Mouse (Mus musculus) cerebellum, adult 2 months (tissue): ENCODE data around the gene Lmtk2. TPM values are rescaled to one million over a fixed set of nuclear protein-coding genes. Genes with fewer than 3 reads are reported as not detected.
A peak's percentile ranks its signal among the peaks of the same experiment; 100 is the strongest.

Source experiments
- DNase-seq, 2 experiments: peaks; one replicate each; pipeline ENCODE4 v3.0.0; 2021
- H3K27ac ChIP-seq: fragments of 200-500 bp; 2 replicates; pipeline ENCODE4 v1.5.1; 2012; ENCODE audit warnings: low read length, control low read depth, inconsistent platforms; ENCODE audit not compliant: insufficient read depth
- H3K27me3 ChIP-seq: fragments of 200-500 bp; 2 replicates; pipeline ENCODE4 v1.6.1; 2012; ENCODE audit warnings: inconsistent platforms, mild to moderate bottlenecking, low read length, moderate library complexity; ENCODE audit not compliant: control insufficient read depth, insufficient read depth
- H3K4me1 ChIP-seq: fragments of 200-500 bp; 2 replicates; pipeline ENCODE4 v1.6.1; 2011; ENCODE audit warnings: low read length; ENCODE audit not compliant: control insufficient read depth, insufficient read depth
- H3K4me3 ChIP-seq: fragments of 200-500 bp; replicated peaks from 2 replicates; pipeline ENCODE3; 2011; ENCODE audit warnings: mild to moderate bottlenecking, low read depth, low read length, control low read depth; ENCODE audit not compliant: insufficient read depth
- CTCF ChIP-seq: fragments of 200-500 bp; IDR thresholded peaks from 2 replicates; pipeline ENCODE4 v1.5.1; 2011; ENCODE audit warnings: low read depth, mild to moderate bottlenecking, control low read depth, low read length, moderate library complexity, borderline replicate concordance; ENCODE audit not compliant: insufficient read depth
- POLR2A ChIP-seq: fragments of 200-500 bp; IDR thresholded peaks from 2 replicates; pipeline ENCODE4 v1.6.1; 2011; ENCODE audit warnings: low read length, control low read depth, borderline replicate concordance; ENCODE audit not compliant: insufficient read depth
- WGBS: fragments of 180-500 bp; shearing (Covaris S2); methylation state at CpG from one replicate; pipeline ENCODE4 v1.1.7; 2018; 5-methylcytosine and 5-hydroxymethylcytosine counted together
- polyA plus RNA-seq: library from polyadenylated mRNA; depleted of rRNA; stranded (reverse); fragments of >200 nt; gene quantifications from 2 replicates; pipeline ENCODE4 v1.2.3, GENCODE M21; 2012

The Lmtk2 gene
- polyA plus RNA-seq, 1 experiment: 38.8 TPM

- TF ChIP-seq POLR2A (no peak), CTCF (no peak)
- no peak overlapping the region for H3K4me3 ChIP-seq
- H3K27me3 ChIP-seq: no peaks in the 10 kb centered on the region
- 55% methylated on average over 7 of the region's 7 CpGs for WGBS
- H3K27ac ChIP-seq: no peak overlapping the region
- DNase-seq: no peak
- peaks cover 16% of the 10 kb centered on the region for H3K4me1 ChIP-seq
Measured at GRCm38 (mm10) chr5:144183647-144184335, 83.6 kb downstream of the Lmtk2 start.

- peaks cover 16% of the 10 kb centered on the region for H3K4me1 ChIP-seq
- no peak overlapping the region for H3K4me3 ChIP-seq
- no peak overlapping the region for H3K27ac ChIP-seq
- no peaks in the 10 kb centered on the region for H3K27me3 ChIP-seq
- WGBS: 22% methylated on average over 21 of the region's 21 CpGs
- no peak for TF ChIP-seq CTCF
- TF ChIP-seq POLR2A: no peak
- DNase-seq: peak; percentile 51 to 57
Measured at GRCm38 (mm10) chr5:144184350-144185045, 84.3 kb downstream of the Lmtk2 start.

- DNase-seq: no peak
- H3K4me1 ChIP-seq: peaks cover 18% of the 10 kb centered on the region
- WGBS: 76% methylated on average over 6 of the region's 6 CpGs
Measured at GRCm38 (mm10) chr5:144188422-144188821, 88.2 kb downstream of the Lmtk2 start.

GRCm38 (mm10) chr5:144189327-144189726 is 89.1 kb downstream of the Lmtk2 start:
- Histone ChIP-seq H3K27me3 (no peaks in the 10 kb centered on the region), H3K27ac (no peak overlapping the region), H3K4me1 (peaks cover 11% of the 10 kb centered on the region), H3K4me3 (no peak overlapping the region)
- 63% methylated on average over 7 of the region's 7 CpGs for WGBS
- no peak for DNase-seq
- TF ChIP-seq POLR2A (no peak), CTCF (no peak)

More at GRCm38 (mm10) chr5:144188422-144188821, 88.2 kb downstream of the Lmtk2 start:
- Histone ChIP-seq H3K27ac (no peak overlapping the region), H3K4me3 (no peak overlapping the region), H3K27me3 (no peaks in the 10 kb centered on the region)
- TF ChIP-seq CTCF (no peak), POLR2A (no peak)

GRCm38 (mm10) chr5:144189950-144190583 is 89.8 kb downstream of the Lmtk2 start, which contains the start of gene Bhlha15:
Bhlha15 (plus strand) TSS chr5:144190286.
- Histone ChIP-seq H3K4me1 (peaks cover 8% of the 10 kb centered on the region; the same call in 1 of the 2 replicates), H3K4me3 (no peak within 1 kb of the TSS), H3K27ac (no peak within 1 kb of the TSS), H3K27me3 (no peaks in the 10 kb centered on the region)
- no peak for DNase-seq
- no peak for TF ChIP-seq CTCF
- no peak for TF ChIP-seq POLR2A
- 9% methylated on average over 26 of the region's 26 CpGs for WGBS

- no peak for TF ChIP-seq POLR2A
Measured at GRCm38 (mm10) chr5:144191026-144191425, 90.8 kb downstream of the Lmtk2 start.

GRCm38 (mm10) chr5:144192673-144193072 is 92.4 kb downstream of the Lmtk2 start:
- TF ChIP-seq CTCF (no peak), POLR2A (no peak)
- no peak for DNase-seq
- Histone ChIP-seq H3K4me3 (no peak overlapping the region), H3K27me3 (no peaks in the 10 kb centered on the region), H3K4me1 (peaks cover 8% of the 10 kb centered on the region), H3K27ac (no peak overlapping the region)
- 68% methylated on average over 6 of the region's 6 CpGs for WGBS

More at GRCm38 (mm10) chr5:144191026-144191425, 90.8 kb downstream of the Lmtk2 start:
- DNase-seq: no peak
- Histone ChIP-seq H3K4me3 (no peak overlapping the region), H3K4me1 (peaks cover 8% of the 10 kb centered on the region), H3K27me3 (no peaks in the 10 kb centered on the region), H3K27ac (no peak overlapping the region)
- 67% methylated on average over 23 of the region's 23 CpGs for WGBS
